Mouse (Mus musculus) lung, embryonic 14.5 days (tissue): Measurements from ENCODE around the gene Cerk. TPM values are rescaled to one million over a fixed set of nuclear protein-coding genes. Genes with fewer than 3 reads are reported as not detected.

Source experiments
- ATAC-seq: fragments of 200-750 bp; cut with Nextera tagmentation; 2 replicates; pipeline ENCODE4 v1.8.0; 2017; ENCODE audit warnings: mild to moderate bottlenecking, moderate TSS enrichment, moderate library complexity; ENCODE audit not compliant: insufficient read depth
- DNase-seq: peaks from one replicate; pipeline ENCODE4 v3.0.0-alpha.2; 2015
- H3K27ac ChIP-seq: fragments of 300-500 bp; sonication (generic); 2 replicates; pipeline ENCODE4 v1.5.1; 2014; ENCODE audit warnings: low read depth, mild to moderate bottlenecking, moderate library complexity
- H3K27me3 ChIP-seq: fragments of 300-500 bp; sonication (generic); 2 replicates; pipeline ENCODE4 v1.6.1; 2014; ENCODE audit warnings: low read length, control low read depth; ENCODE audit not compliant: insufficient read depth
- H3K36me3 ChIP-seq: fragments of 300-500 bp; sonication (generic); 2 replicates; pipeline ENCODE4 v1.6.1; 2014; ENCODE audit warnings: control low read depth; ENCODE audit not compliant: insufficient read depth
- H3K4me1 ChIP-seq: fragments of 300-500 bp; sonication (generic); 2 replicates; pipeline ENCODE4 v1.6.1; 2014; ENCODE audit warnings: antibody characterized with exemption, control low read depth; ENCODE audit not compliant: insufficient read depth
- H3K4me2 ChIP-seq: fragments of 300-500 bp; sonication (generic); 2 replicates; pipeline ENCODE4 v1.6.1; 2014; ENCODE audit warnings: mild to moderate bottlenecking
- H3K4me3 ChIP-seq: fragments of 300-500 bp; sonication (generic); 2 replicates; pipeline ENCODE4 v1.5.1; 2014; ENCODE audit warnings: low read depth, low read length
- H3K9ac ChIP-seq: fragments of 300-500 bp; sonication (generic); 2 replicates; pipeline ENCODE4 v1.6.1; 2014
- H3K9me3 ChIP-seq: fragments of 300-500 bp; sonication (generic); 2 replicates; pipeline ENCODE4 v1.6.1; 2016; ENCODE audit warnings: low read depth, low read length, control low read depth
- CTCF ChIP-seq: IDR thresholded peaks from 2 replicates; pipeline ENCODE4 v1.5.1; 2016; ENCODE audit warnings: antibody characterized with exemption, low read depth
- whole genome bisulfite sequencing: fragments of 180-500 bp; shearing (Covaris S2); extraction: QIAGEN DNeasy Blood & Tissue Kit; methylation state at CpG from one replicate; pipeline ENCODE4 v1.1.7; 2014; 5-methylcytosine and 5-hydroxymethylcytosine counted together
- polyA plus RNA-seq: library from polyadenylated mRNA; unstranded; fragments of >200 nt; fragmentation: Nextera tagmentation; extraction: Ambion mirVana; gene quantifications from 2 replicates; pipeline ENCODE4 v1.2.1, GENCODE M21; 2014

The Cerk gene
- 33.8 and 34.2 TPM in 2 replicates for polyA plus RNA-seq

DNA sequence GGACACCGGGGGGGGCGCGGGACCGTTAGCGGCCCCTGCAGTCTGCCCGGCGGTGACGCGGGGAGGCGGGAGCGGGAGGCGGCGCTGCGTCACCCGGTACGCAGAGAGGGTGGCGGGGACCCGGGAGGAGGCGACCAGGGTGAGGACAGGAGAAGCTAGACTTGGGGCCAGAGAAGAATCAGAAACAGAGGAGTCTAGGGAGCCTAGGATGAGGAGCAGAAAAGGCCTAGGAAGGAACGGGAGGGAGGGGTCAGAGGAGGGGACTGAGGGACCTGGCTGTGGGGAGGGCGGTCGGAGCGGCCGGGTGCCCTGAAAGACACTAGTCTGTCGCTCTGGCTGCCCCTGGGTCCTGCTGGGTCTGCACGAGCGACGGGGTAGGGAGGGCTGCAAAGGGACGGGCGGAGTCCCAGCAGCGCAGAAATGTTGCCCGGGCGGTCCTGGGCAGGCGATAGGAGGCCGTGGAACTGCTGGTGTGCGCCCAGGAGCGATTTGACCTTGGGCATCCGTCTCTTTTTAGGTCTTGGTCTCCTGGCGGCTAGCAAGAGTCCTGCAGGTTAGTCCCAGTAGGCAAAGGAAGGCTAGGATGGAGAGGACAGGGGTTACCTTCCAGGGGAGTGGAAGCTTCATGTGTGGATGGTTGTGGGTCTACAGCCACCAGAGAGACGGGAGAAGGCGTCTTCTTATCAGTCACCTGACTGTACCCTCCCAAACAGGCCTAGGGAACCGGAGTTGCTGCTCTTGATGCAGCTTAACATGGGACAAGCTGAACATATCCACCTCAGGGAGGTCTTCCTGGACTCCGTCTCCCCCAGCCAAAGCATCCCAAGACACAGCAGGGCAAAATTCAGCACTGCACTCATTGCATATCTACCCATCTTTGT lies at the start of gene Cerk:
Gene Cerk (minus strand): TSS at position 453 of the 881 bp plus-strand sequence.
- H3K27me3 ChIP-seq: no peaks in the 10 kb centered on the region
- TF ChIP-seq CTCF: peak; percentile 70
- DNase-seq: peak; percentile 70
- peak within 1 kb of the TSS; percentile 95 for H3K9ac ChIP-seq
- H3K4me2 ChIP-seq: peak within 1 kb of the TSS; percentile 82
- 3% methylated on average over 43 of the region's 43 CpGs for WGBS
- ATAC-seq: peak; percentile 45
- peak within 1 kb of the TSS; percentile 82 for H3K4me3 ChIP-seq
- no peaks in the 10 kb centered on the region for H3K36me3 ChIP-seq
- peaks cover 21% of the 10 kb centered on the region for H3K4me1 ChIP-seq
- H3K9me3 ChIP-seq: no peaks in the 10 kb centered on the region
- peak within 1 kb of the TSS; percentile 86 for H3K27ac ChIP-seq

DNA sequence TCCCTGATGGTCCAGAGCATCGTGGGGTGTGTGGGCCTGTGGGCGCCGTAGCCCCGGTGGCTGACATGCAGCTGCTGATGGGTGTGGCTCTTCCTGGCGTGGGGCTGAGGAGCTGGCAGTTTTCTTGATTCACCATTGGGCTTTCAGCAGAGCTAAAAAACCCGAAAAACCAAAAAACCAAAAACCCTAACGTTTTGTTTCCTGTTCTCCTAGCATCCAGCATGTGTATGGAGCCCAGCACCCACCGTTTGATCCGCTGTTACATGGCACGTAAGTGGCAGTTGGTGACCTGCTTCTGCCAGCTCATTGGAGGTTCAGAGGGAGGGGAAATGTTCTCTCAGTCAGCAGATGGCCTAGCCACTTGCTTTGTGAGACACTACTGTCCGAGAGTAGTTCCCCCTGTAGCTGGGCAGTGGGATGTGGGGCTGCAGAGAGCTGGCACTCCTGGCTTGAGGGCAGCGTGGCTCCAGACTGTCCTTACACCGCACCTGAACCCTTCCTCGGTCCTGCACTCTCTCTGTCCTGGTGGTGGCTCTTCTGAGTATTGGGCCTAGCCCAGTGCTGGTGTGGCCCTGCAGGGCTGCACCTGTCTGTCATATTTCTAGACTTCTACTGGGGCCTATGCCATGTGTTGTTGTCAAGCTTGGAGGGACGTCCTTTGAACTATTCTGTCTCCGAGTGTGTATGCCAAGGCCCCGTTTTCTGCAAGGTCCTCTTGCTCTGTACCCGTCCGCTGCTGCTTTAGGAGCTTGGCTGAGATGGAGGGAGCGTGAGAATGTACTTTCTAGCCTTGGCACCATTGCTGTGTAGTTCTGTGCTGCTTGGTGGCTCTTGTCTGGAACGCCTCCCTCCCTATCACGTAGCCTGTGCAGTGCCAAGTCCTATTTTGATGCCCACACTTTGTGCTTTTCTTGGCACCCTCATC lies 48.8 kb upstream of the Cerk start:
- Histone ChIP-seq H3K27me3 (no peaks in the 10 kb centered on the region), H3K4me1 (no peaks in the 10 kb centered on the region), H3K36me3 (no peaks in the 10 kb centered on the region), H3K9ac (no peak overlapping the region), H3K9me3 (no peaks in the 10 kb centered on the region), H3K27ac (no peak overlapping the region), H3K4me3 (no peak overlapping the region), H3K4me2 (no peak overlapping the region)
- DNase-seq (no peak), ATAC-seq (no peak)
- TF ChIP-seq CTCF: no peak
- WGBS: 79% methylated on average over 22 of the region's 22 CpGs

DNA sequence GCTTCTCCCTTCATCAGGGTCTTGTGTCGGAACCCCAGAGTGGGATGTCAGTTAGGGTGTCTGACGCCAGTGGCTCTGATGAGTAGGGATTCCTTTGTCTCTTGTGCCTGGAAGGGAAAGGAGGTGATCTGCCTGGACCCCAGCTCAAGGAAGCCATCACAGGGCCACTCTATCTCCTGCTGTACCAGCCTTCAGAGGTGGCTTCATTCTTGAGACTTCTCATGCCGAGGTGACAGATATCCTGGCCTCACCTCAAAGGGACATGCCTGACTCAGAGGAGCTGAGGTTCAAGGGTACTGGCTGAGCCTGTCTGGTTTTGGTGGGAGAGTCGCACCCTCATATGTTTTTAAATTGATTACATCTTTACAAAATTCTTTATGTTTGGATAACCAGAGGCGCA lies 48.1 kb upstream of the Cerk start:
- Histone ChIP-seq H3K9me3 (no peaks in the 10 kb centered on the region), H3K9ac (no peak overlapping the region), H3K27me3 (no peaks in the 10 kb centered on the region), H3K4me3 (no peak overlapping the region), H3K4me1 (no peaks in the 10 kb centered on the region), H3K27ac (no peak overlapping the region), H3K36me3 (no peaks in the 10 kb centered on the region), H3K4me2 (no peak overlapping the region)
- TF ChIP-seq CTCF: no peak
- DNase-seq: no peak
- no peak for ATAC-seq
- 89% methylated on average over 5 of the region's 5 CpGs for WGBS

DNA sequence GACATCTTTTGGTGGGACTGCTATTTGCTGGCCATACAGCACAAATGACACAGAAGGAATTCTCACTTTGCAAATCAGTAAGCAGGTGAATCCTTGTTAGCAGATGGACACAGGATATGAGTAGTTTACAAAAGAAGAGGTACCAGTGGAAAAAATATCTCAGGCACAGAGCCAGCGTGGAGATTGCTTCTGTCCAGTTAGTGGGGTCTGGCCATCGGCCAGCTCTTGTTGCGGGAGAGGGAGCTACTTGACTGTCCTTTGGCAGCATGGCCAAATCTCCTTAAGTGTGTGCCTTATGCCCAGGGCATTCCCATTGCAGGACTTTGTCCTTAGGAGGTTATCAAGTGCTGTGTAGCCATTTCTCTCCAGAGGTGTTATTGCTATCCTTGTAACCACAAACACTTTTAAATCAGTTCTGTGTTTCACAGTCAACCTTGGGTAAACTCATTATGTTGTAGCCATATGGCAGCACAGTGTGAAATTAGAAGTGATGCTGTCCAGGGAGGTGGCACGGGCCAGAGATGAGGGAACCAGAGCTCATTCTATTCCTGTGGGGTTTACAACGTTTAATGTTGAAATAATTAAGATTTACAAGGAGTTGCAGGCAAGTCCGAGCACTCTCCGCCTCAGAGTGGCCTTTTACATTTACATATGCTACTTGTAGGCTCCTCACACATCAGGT lies 46.0 kb upstream of the Cerk start:
- Histone ChIP-seq H3K27me3 (no peaks in the 10 kb centered on the region), H3K9ac (no peak overlapping the region), H3K4me1 (no peaks in the 10 kb centered on the region), H3K4me3 (no peak overlapping the region), H3K9me3 (no peaks in the 10 kb centered on the region), H3K27ac (no peak overlapping the region), H3K36me3 (no peaks in the 10 kb centered on the region), H3K4me2 (no peak overlapping the region)
- DNase-seq (peak; percentile 51), ATAC-seq (no peak)
- 45% methylated on average over 7 of the region's 7 CpGs for WGBS
- TF ChIP-seq CTCF: no peak

DNA sequence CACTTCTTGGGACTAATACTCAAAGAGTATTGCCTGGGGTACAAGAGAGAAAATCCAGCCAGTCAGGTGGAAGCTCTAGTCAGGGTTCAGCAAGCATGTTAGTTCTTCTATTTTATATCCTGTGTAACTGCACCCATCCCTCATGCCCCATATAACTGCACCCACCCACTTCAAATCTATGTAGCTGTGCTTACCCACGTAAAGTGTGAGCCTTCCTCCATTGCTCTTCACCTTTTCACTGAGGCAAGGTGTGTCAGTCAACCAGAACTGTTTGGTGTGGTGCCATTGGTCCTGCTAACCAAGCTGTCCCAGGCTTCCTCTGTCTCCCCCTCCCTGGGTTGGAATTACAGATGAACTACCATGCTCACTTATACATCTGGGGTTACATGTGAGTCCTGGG lies 45.2 kb upstream of the Cerk start:
- H3K27me3 ChIP-seq: no peaks in the 10 kb centered on the region
- WGBS: 76% methylated on average over 1 of the region's 1 CpGs
- H3K4me2 ChIP-seq: no peak overlapping the region
- H3K4me1 ChIP-seq: no peaks in the 10 kb centered on the region
- no peak overlapping the region for H3K4me3 ChIP-seq
- H3K9ac ChIP-seq: no peak overlapping the region
- DNase-seq (no peak), ATAC-seq (no peak)
- no peaks in the 10 kb centered on the region for H3K9me3 ChIP-seq
- H3K36me3 ChIP-seq: no peaks in the 10 kb centered on the region
- no peak for TF ChIP-seq CTCF
- H3K27ac ChIP-seq: no peak overlapping the region

DNA sequence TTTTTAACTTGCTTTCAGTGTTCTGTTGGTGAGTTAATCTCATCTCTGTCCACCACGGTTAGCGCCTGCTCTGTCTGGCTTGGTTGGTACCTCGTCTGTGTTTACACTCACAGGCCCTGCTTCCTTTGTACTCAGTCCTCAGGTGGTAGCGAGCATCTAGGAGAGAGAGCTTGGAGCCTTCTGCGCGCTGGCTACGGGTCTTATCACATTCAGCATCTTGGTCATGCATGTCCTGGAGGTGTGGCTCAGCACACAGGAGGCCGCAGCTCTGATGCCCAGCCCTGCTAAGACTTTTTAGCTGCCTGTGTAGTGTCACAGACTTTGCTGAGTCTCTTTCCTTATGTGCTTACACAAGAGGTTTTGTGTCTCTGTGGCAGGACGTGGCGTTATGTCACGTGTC lies 43.7 kb upstream of the Cerk start:
- H3K4me3 ChIP-seq: no peak overlapping the region
- H3K27me3 ChIP-seq: no peaks in the 10 kb centered on the region
- no peak for DNase-seq
- no peaks in the 10 kb centered on the region for H3K9me3 ChIP-seq
- H3K27ac ChIP-seq: no peak overlapping the region
- no peak for ATAC-seq
- H3K4me2 ChIP-seq: no peak overlapping the region
- no peaks in the 10 kb centered on the region for H3K4me1 ChIP-seq
- no peaks in the 10 kb centered on the region for H3K36me3 ChIP-seq
- WGBS: 64% methylated on average over 11 of the region's 11 CpGs
- TF ChIP-seq CTCF: no peak
- no peak overlapping the region for H3K9ac ChIP-seq
